Comparison of ENCODE assay signal across 14 mouse cellular contexts in the genomic region with DNA sequence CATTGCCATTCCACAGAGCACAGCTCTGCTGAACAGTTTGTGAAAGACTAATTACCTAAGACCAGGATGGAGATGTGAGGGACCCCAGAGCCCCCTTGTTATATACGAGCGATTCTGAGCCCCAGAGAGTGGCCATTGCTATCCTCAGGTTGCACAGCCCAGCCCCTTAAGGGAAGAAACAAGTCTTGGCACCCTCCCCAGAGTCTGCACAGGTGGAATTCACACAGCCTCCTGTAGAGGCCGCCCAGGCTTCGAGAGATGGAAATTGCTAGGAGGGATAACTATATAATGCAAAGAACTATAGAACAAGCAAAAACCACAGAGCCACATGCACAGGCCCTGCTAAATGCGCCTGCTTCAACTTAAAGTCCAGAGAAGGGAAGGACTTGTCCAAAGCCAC.
DNase-seq lines count a peak whose midpoint lies in the region; ATAC-seq and TF ChIP-seq lines count a peak whose summit lies in the region.
"Had no signal": no experiment of that assay in that cellular context is flagged by ENCODE, and none has a peak within 500 bp of the region (broad histone marks: within the 10 kb centered on the region; RNA-seq: fewer than 3 reads in every experiment).

No protein-coding gene starts in this region.

- no peak for TF ChIP-seq EP300 in heart, adult 2 months (IDR thresholded peaks at IDR 0.05; ENCODE audit: insufficient read depth, low read depth, low read length)
- TF ChIP-seq EP300 in lung, postnatal 0 days (IDR thresholded peaks at IDR 0.05): no peak

- H3K27ac ChIP-seq in heart, adult 2 months: no peak overlapping the region
- no peak overlapping the region for H3K27ac ChIP-seq in lung, postnatal 0 days (ENCODE audit: low read length)
- H3K27ac ChIP-seq: heart, embryonic 13.5 days; limb, embryonic 15.5 days; midbrain, embryonic 12.5 days; stomach, embryonic 15.5 days had no signal

- H3K79me2 ChIP-seq in heart, adult 2 months (replicated peaks; ENCODE audit: control insufficient read depth, insufficient read depth, low read length): no peaks in the 10 kb centered on the region

- peak; percentile 62 for TF ChIP-seq CTCF in heart, adult 2 months (IDR thresholded peaks at IDR 0.05)
- peak; percentile 57 for TF ChIP-seq CTCF in lung, postnatal 0 days (IDR thresholded peaks at IDR 0.05)

- no peaks in the 10 kb centered on the region for H3K36me3 ChIP-seq in heart, adult 2 months (ENCODE audit: control insufficient read depth, insufficient read depth, low read length)
- no peaks in the 10 kb centered on the region for H3K36me3 ChIP-seq in lung, postnatal 0 days (ENCODE audit: insufficient read depth, low read length)
- H3K36me3 ChIP-seq: heart, embryonic 13.5 days; limb, embryonic 15.5 days; midbrain, embryonic 12.5 days; stomach, embryonic 15.5 days had no signal

- no peaks in the 10 kb centered on the region for H3K4me1 ChIP-seq in heart, adult 2 months (ENCODE audit: control insufficient read depth, insufficient read depth, low read length)
- no peaks in the 10 kb centered on the region for H3K4me1 ChIP-seq in lung, postnatal 0 days (ENCODE audit: insufficient read depth, low read depth, low read length)
- H3K4me1 ChIP-seq: limb, embryonic 15.5 days; midbrain, embryonic 12.5 days; stomach, embryonic 15.5 days had no signal

- intact Hi-C loops in heart, adult 2 months (cut with DNase I): no loop called here
- intact Hi-C loops in heart, postnatal 25 days (cut with DNase I): no loop called here
- intact Hi-C loops in gastrocnemius, postnatal 14 days (cut with DNase I; ENCODE audit: low total_unique reads): no loop called here

- no peaks in the 10 kb centered on the region for H3K9me3 ChIP-seq in lung, postnatal 0 days (ENCODE audit: low read length)
- H3K9me3 ChIP-seq: heart, embryonic 13.5 days; limb, embryonic 15.5 days; midbrain, embryonic 12.5 days; stomach, embryonic 15.5 days had no signal

- WGBS in heart, adult 2 months: 62% methylated on average over 5 of the region's 5 CpGs
- 51% methylated on average over 5 of the region's 5 CpGs for WGBS in lung, postnatal 0 days

- no peak for TF ChIP-seq POLR2A in heart, adult 2 months (IDR thresholded peaks at IDR 0.05; ENCODE audit: insufficient read depth, low read depth, low read length)

- ATAC-seq in lung, postnatal 0 days: no peak

- no peak overlapping the region for H3K4me3 ChIP-seq in heart, adult 2 months
- no peak overlapping the region for H3K4me3 ChIP-seq in lung, postnatal 0 days (ENCODE audit: low read depth, low read length)
- H3K4me3 ChIP-seq: heart, embryonic 13.5 days; limb, embryonic 15.5 days; midbrain, embryonic 12.5 days; stomach, embryonic 15.5 days had no signal

- H3K9ac ChIP-seq in heart, adult 2 months (ENCODE audit: low read depth, low read length): no peak overlapping the region
- no peak overlapping the region for H3K9ac ChIP-seq in lung, postnatal 0 days (replicated peaks; ENCODE audit: low read depth)
- H3K9ac ChIP-seq: heart, embryonic 13.5 days; limb, embryonic 15.5 days; midbrain, embryonic 12.5 days; stomach, embryonic 15.5 days had no signal

- H3K27me3 ChIP-seq in heart, adult 2 months (ENCODE audit: control insufficient read depth, insufficient read depth, low read length): no peaks in the 10 kb centered on the region
- no peaks in the 10 kb centered on the region for H3K27me3 ChIP-seq in lung, postnatal 0 days (replicated peaks; ENCODE audit: insufficient read depth, low read length)
- H3K27me3 ChIP-seq: limb, embryonic 15.5 days; midbrain, embryonic 12.5 days; stomach, embryonic 15.5 days had no signal

- DNase-seq in heart, adult 2 months: peak in 1 of 2 experiments; percentile 11
- no peak for DNase-seq in heart, postnatal 25 days (ENCODE audit: low spot score)
- peak; percentile 32 for DNase-seq in lung, postnatal 0 days (ENCODE audit: low spot score)
- no peak for DNase-seq in lung, postnatal 25 days (ENCODE audit: low spot score)
- DNase-seq in cerebellum, adult 9-11 months: peak; percentile 12
- peak; percentile 36 to 49 for DNase-seq in right cerebral cortex, postnatal 10 days (ENCODE audit: low spot score in 2 of 2)
- no peak for DNase-seq in gastrocnemius, postnatal 14 days
- no peak for DNase-seq in testis, postnatal 10 days (ENCODE audit: low spot score)
- DNase-seq: adrenal gland, postnatal 36 days; kidney, adult 9 months had no signal

- H3K4me2 ChIP-seq in lung, postnatal 0 days (replicated peaks; ENCODE audit: low read depth, low read length): no peak overlapping the region
- H3K4me2 ChIP-seq: heart, embryonic 13.5 days; limb, embryonic 15.5 days; midbrain, embryonic 12.5 days; stomach, embryonic 15.5 days had no signal

Comparison
In these comparisons a context has a peak if more than half of its experiments do, and no peak if none do; other contexts are left out.
1. DNase-seq: peak in lung, postnatal 0 days (single experiment), cerebellum, adult 9-11 months (single experiment) and right cerebral cortex, postnatal 10 days (2 of 2); none in heart, postnatal 25 days (single experiment), lung, postnatal 25 days (single experiment), gastrocnemius, postnatal 14 days (single experiment) and testis, postnatal 10 days (single experiment).